Mouse (Mus musculus) brain, embryonic 14.5 days (tissue): ENCODE measurements around the gene Dner. TPM values are rescaled to one million over a fixed set of nuclear protein-coding genes. Genes with fewer than 3 reads are reported as not detected.
A peak's percentile ranks its signal among the peaks of the same experiment; 100 is the strongest.

Experiments used
- DNase-seq: peaks from one replicate; pipeline ENCODE4 v3.0.0-alpha.2; 2011; ENCODE audit warnings: low read depth
- CTCF ChIP-seq: fragments of 200-500 bp; IDR thresholded peaks from 2 replicates; pipeline ENCODE4 v1.5.1; 2012; ENCODE audit warnings: inconsistent platforms, mild to moderate bottlenecking, moderate library complexity, borderline replicate concordance; ENCODE audit not compliant: insufficient read depth, insufficient read length; ENCODE audit errors: extremely low read depth
- POLR2A ChIP-seq: fragments of 200-500 bp; IDR thresholded peaks from 2 replicates; pipeline ENCODE4 v1.6.1; 2012; ENCODE audit warnings: mild to moderate bottlenecking, inconsistent platforms, borderline replicate concordance; ENCODE audit not compliant: poor library complexity, insufficient read depth, insufficient read length, severe bottlenecking; ENCODE audit errors: extremely low read depth
- polyA plus RNA-seq: library from polyadenylated mRNA; depleted of rRNA; stranded (reverse); fragments of >200 nt; gene quantifications from 2 replicates; pipeline ENCODE4 v1.2.3, GENCODE M21; 2012

Gene Dner
- polyA plus RNA-seq, 1 experiment = 215 TPM

DNA sequence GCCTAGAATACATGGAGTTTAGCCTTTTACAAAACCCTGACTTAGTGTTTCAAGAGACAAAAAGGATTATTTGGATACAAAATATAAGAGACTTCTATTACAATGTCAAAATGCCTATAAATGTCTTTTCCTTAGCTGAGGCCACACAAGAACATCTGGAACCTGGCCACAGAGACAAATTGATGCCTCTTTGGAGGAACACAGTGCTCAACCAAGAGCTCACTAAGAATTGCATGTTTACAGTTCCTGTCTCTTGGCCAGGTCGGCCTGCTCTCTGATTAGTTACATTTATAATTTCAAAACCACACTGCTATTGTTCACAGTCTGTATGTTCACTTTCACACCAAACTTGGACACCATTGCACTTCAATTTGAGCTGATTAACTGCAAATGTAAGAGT lies 187.5 kb downstream of the Dner start:
- TF ChIP-seq POLR2A (no peak), CTCF (no peak)
- DNase-seq = no peak

DNA sequence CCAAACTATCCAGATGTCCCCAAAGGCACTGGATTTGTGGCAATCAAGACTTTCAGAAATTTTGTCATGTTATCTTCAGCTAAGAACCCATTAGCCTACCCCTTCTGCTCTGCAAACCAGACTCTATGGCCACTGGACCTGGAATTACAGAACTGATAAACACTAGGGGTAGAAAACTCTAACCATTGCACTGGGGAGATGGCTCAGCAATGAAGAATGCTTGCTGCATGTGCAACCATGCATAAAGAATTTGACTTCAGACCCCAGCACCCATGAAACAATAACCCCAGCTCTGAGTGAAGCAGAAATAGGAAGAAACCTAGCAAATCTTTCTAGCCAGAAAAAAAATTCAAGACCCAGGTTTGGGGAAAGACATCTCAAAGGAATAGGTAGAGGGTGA lies 188.5 kb downstream of the Dner start:
- no peak for DNase-seq
- TF ChIP-seq CTCF (no peak), POLR2A (no peak)

- DNase-seq = no peak
- TF ChIP-seq POLR2A = no peak
- TF ChIP-seq CTCF = no peak
Measured at GRCm38 (mm10) chr1:84506984-84507546, 189.0 kb downstream of the Dner start.

DNA sequence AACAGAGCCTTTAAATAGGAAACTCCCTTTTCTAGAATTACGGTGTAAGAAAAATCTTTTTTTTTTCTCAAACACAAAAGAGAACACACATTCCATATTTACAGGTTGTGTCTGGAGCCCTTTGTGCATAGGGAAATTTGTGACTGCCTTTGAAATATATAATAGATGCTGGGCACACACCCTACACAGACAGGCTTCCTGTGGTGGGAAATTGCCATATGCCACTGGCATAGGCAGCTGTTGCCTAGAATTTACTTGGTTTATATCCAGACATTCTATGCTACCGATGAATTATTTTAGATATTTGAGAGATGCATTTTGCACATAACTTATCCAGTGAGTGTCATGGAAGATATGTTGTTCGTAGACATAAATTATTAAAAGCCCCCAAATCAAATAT lies 195.3 kb downstream of the Dner start:
- peak; percentile 58 for DNase-seq
- no peak for TF ChIP-seq CTCF
- no peak for TF ChIP-seq POLR2A

GRCm38 (mm10) chr1:84491732-84492131 lies 204.3 kb downstream of the Dner start:
- TF ChIP-seq POLR2A (no peak), CTCF (no peak)
- no peak for DNase-seq

GRCm38 (mm10) chr1:84488546-84488945 lies 207.5 kb downstream of the Dner start:
- no peak for TF ChIP-seq POLR2A
- no peak for TF ChIP-seq CTCF
- DNase-seq = no peak

DNA sequence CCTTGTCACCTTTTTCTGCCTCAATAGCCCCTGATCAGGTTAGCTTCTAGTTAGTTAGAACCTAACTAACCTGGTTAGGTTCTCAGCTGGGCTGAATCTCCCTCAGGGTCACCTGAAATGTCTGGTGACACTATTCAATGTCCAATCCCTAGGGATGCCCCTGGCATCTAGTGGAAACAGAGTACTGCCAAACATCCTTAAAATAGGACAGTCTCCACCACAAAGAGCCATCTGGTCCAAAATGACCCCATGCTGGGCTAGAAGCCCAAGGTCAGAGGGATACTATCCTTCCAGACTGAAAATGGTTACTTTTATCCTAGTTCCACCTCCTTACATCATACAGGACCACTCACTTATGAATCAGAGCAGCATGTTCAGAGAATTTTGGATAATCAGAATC lies 211.0 kb downstream of the Dner start:
- no peak for DNase-seq
- TF ChIP-seq CTCF = no peak
- TF ChIP-seq POLR2A = no peak

DNA sequence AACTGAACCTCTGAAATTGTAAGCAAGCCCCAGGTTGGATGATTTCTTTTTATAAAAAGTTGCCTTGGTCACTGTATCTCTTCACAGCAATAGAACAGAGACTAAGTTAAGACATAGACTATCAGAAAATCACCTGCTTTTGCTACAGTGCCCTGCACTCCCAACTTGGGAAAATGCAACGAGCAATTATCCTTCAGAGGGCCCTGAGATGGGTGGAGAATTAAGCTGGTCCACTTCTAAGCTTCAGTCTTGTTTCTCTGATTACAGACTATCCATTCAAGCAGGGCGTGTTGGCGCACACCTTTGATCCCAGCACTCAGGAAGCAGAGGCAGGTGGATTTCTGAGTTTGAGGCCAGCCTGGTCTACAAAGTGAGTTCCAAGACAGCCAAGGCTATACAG lies 211.4 kb downstream of the Dner start:
- no peak for DNase-seq
- TF ChIP-seq CTCF (no peak), POLR2A (no peak)

DNA sequence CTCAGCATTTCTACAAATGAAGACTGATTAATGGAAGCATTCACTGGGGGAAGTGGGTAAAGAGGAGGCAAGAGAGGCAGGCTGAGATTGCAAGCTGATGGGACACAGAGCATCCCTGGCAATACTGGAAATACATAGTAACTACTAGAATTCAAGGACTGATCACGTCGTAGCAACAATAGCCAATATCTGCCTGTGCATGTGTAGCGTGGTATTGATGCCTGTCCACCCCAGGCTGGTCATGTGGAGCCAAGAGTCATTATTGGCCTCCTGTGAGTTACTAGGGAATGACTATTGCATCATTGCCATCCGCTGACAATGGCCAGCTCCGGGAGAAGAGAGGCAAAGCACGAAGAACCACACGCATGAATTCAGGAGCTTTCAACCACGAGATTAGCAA lies 216.0 kb downstream of the Dner start:
- TF ChIP-seq CTCF = no peak
- no peak for TF ChIP-seq POLR2A
- DNase-seq = no peak

DNA sequence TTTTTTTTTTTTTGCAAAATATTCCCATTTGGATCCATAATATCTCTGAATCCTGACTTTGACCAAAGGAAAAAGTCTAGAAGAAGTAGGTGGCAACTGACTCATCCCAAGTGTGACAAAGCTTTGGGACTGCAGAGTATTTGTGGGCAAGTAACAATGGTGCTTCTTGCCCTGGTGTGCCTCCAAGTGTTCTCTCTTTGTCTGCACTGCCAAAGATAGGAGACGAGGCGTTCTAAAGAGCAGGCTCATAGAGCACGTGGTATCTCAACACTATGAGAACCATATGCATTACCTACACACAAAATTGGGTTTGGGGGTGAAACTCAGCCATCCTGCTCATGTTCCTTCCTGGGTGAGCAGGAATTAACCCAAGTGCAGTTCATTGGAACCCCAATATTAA lies 221.7 kb downstream of the Dner start:
- TF ChIP-seq POLR2A (no peak), CTCF (no peak)
- no peak for DNase-seq

DNA sequence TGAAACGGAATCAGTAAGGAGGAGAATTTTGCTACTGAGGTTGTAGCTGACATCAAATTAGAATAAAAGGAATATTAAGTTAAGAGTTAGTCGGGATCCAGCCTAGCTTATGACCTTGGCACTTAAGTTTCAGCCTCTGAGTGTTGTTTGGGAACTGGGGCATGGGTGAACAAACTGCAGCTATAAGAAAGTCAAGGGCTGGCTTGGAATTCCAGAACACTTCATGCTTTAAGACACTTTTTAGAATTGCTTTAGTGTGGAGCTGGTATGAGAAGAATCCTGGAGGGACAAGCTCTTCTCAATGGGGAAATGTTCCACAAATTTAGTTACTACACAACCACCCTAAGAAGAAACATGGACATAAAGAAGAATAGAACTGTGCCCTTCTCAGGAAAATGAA lies 223.8 kb downstream of the Dner start:
- no peak for DNase-seq
- TF ChIP-seq CTCF (no peak), POLR2A (no peak)

DNA sequence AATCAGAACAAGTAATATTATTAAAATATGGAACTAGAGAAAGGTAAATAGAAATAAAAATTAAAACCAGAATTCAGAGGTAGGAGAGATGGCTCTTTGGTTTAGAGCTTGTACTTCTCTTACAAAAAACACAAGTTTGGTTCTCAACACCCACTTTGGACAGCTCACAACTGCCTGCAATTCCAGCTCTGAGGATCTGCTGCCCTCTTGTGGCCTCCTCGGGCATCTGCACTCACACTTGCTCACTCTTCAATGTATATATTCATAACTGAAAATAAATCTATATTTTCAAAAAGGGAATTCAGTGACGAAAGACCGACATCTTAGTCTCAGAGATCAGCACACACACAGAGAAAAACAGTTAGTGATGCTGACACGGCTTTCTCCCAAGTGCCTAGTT lies 225.7 kb downstream of the Dner start:
- DNase-seq = no peak
- no peak for TF ChIP-seq POLR2A
- TF ChIP-seq CTCF = peak; percentile 56; the same call in 1 of the 2 replicates
